Mouse (Mus musculus) forebrain, embryonic 12.5 days (tissue): ENCODE data around the gene Osbpl2. TPM values are rescaled to one million over a fixed set of nuclear protein-coding genes. Genes with fewer than 3 reads are reported as not detected.
A peak's percentile ranks its signal among the peaks of the same experiment; 100 is the strongest.

Experiments
- ATAC-seq: fragments of 200-750 bp; cut with Nextera tagmentation; 2 replicates; pipeline ENCODE4 v1.8.0; 2017; ENCODE audit warnings: moderate TSS enrichment; ENCODE audit not compliant: low FRiP score
- H3K27ac ChIP-seq: fragments of 300-500 bp; sonication (generic); 2 replicates; pipeline ENCODE4 v1.5.1; 2016; ENCODE audit warnings: mild to moderate bottlenecking
- H3K27me3 ChIP-seq: fragments of 300-500 bp; sonication (generic); 2 replicates; pipeline ENCODE4 v1.6.1; 2016; ENCODE audit warnings: mild to moderate bottlenecking
- H3K36me3 ChIP-seq: fragments of 300-500 bp; sonication (generic); replicated peaks from 2 replicates; pipeline ENCODE4 v1.6.1; 2016; ENCODE audit warnings: mild to moderate bottlenecking
- H3K4me1 ChIP-seq: fragments of 300-500 bp; sonication (generic); 2 replicates; pipeline ENCODE4 v1.6.1; 2016
- H3K4me2 ChIP-seq: fragments of 300-500 bp; sonication (generic); 2 replicates; pipeline ENCODE4 v1.6.1; 2016; ENCODE audit warnings: mild to moderate bottlenecking, moderate library complexity
- H3K4me3 ChIP-seq: fragments of 300-500 bp; sonication (generic); replicated peaks from 2 replicates; pipeline ENCODE4 v1.5.1; 2016; ENCODE audit warnings: mild to moderate bottlenecking
- H3K9ac ChIP-seq: fragments of 300-500 bp; sonication (generic); 2 replicates; pipeline ENCODE4 v1.6.1; 2016; ENCODE audit warnings: mild to moderate bottlenecking
- H3K9me3 ChIP-seq: fragments of 300-500 bp; sonication (generic); 2 replicates; pipeline ENCODE4 v1.6.1; 2016
- WGBS: fragments of 180-500 bp; shearing (Covaris S2); methylation state at CpG from one replicate; pipeline ENCODE4 v1.1.7; 2016; 5-methylcytosine and 5-hydroxymethylcytosine counted together
- polyA plus RNA-seq: library from polyadenylated mRNA; unstranded; fragments of >200 nt; fragmentation: Nextera tagmentation; extraction: Ambion mirVana; gene quantifications from 2 replicates; pipeline ENCODE4 v1.2.1, GENCODE M21; 2016

Gene Osbpl2
- polyA plus RNA-seq = 46.2 and 46.9 TPM in 2 replicates

- peak within 1 kb of the TSS; percentile 90 for H3K4me3 ChIP-seq
- ATAC-seq = peak; percentile 97
- H3K27me3 ChIP-seq = no peaks in the 10 kb centered on the region; the same call in 1 of the 2 replicates
- peak within 1 kb of the TSS; percentile 86 for H3K9ac ChIP-seq
- H3K36me3 ChIP-seq = peaks cover 7% of the 10 kb centered on the region; the same call in 1 of the 2 replicates
- H3K27ac ChIP-seq = peak within 1 kb of the TSS; percentile 92
- under 1% methylated on average over 51 of the region's 55 CpGs for WGBS
- peaks cover 60% of the 10 kb centered on the region for H3K4me1 ChIP-seq
- peak within 1 kb of the TSS; percentile 81 for H3K4me2 ChIP-seq
- no peaks in the 10 kb centered on the region for H3K9me3 ChIP-seq
These were observed at the start of gene Osbpl2 for GRCm38 (mm10) chr2:180118661-180119438. Osbpl2 (plus strand) TSS chr2:180119306.

- Histone ChIP-seq H3K4me1 (peaks cover 11% of the 10 kb centered on the region), H3K4me3 (peak overlapping the region; percentile 72), H3K9me3 (no peaks in the 10 kb centered on the region), H3K9ac (peak overlapping the region; percentile 67), H3K36me3 (peaks cover 21% of the 10 kb centered on the region), H3K27ac (peak overlapping the region; percentile 88), H3K27me3 (no peaks in the 10 kb centered on the region), H3K4me2 (peak overlapping the region; percentile 85)
- WGBS = 36% methylated on average over 20 of the region's 20 CpGs
- ATAC-seq = peak; percentile 69
These were observed 49.2 kb upstream of the Osbpl2 start for GRCm38 (mm10) chr2:180069770-180070480.

DNA sequence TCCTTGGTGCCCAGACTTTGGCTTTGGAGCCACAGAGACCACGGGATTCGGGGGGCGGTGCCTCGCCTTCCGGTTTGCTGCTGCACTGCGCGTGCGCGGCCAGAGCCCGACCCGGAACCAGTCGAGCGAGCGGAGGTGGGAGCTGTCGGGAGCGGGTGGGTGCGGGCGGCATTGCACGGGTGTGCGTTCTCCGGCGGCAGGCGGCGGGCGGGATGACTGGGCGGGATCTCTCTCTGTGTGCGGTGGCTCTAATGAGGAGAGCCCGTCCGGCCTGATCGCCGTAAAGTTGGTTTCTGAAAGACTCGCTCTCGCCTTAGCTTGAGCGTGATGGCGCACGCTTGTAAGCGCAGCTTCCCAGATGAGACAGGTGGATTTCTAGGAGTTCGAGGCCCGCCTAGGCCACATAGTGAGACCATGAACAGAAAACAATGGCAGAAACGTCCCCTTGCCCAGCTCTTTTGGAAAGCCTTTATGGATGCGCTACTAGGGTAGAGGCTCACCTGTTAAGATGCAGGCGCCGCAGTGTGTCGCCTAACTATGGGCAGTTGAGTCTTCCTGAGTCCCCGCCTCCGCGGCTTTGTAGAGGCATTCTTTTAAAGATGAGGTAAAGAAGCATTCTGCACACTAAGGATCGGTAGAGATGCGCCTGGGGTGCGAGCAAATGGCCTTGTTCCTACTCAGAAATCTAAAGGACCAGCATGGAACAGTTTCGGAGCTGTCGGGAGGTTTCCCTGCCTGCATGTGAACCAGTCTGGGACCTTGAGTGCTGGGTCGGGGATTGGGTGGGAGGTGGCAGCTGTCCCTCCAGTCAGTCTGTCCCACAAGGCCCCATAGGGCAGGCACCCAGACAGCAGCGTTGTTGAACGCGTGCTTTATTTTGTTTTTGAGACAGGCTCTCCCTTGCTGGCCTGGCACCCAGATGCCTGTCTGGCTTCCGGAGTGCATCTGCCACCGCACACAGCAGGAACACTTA, 48.3 kb upstream of the Osbpl2 start, which contains the start of gene Mtg2:
TSS of gene Mtg2 (plus strand) at position 108 of the 973 bp plus-strand sequence.
- peaks cover 11% of the 10 kb centered on the region for H3K4me1 ChIP-seq
- no peaks in the 10 kb centered on the region for H3K27me3 ChIP-seq
- peak within 1 kb of the TSS; percentile 85 for H3K4me2 ChIP-seq
- H3K9me3 ChIP-seq = no peaks in the 10 kb centered on the region
- 5% methylated on average over 58 of the region's 58 CpGs for WGBS
- peak; percentile 98 for ATAC-seq
- peak within 1 kb of the TSS; percentile 72 for H3K4me3 ChIP-seq
- H3K27ac ChIP-seq = peak within 1 kb of the TSS; percentile 88
- H3K9ac ChIP-seq = peak within 1 kb of the TSS; percentile 67
- H3K36me3 ChIP-seq = peaks cover 12% of the 10 kb centered on the region

- Histone ChIP-seq H3K9ac (no peak overlapping the region), H3K4me1 (peaks cover 11% of the 10 kb centered on the region), H3K36me3 (peaks cover 12% of the 10 kb centered on the region), H3K4me3 (peak overlapping the region; percentile 72; the same call in 1 of the 2 replicates), H3K27me3 (no peaks in the 10 kb centered on the region), H3K4me2 (no peak overlapping the region), H3K27ac (no peak overlapping the region), H3K9me3 (no peaks in the 10 kb centered on the region)
- WGBS = 89% methylated on average over 2 of the region's 2 CpGs
- ATAC-seq = no peak
These were observed 47.4 kb upstream of the Osbpl2 start for GRCm38 (mm10) chr2:180071671-180072070.

- no peak overlapping the region for H3K4me2 ChIP-seq
- no peak for ATAC-seq
- 89% methylated on average over 7 of the region's 7 CpGs for WGBS
- H3K36me3 ChIP-seq = peaks cover 10% of the 10 kb centered on the region
- H3K27ac ChIP-seq = no peak overlapping the region
- no peak overlapping the region for H3K4me3 ChIP-seq
- H3K9ac ChIP-seq = no peak overlapping the region
- H3K4me1 ChIP-seq = peaks cover 11% of the 10 kb centered on the region
- no peaks in the 10 kb centered on the region for H3K27me3 ChIP-seq
- no peaks in the 10 kb centered on the region for H3K9me3 ChIP-seq
These were observed 46.2 kb upstream of the Osbpl2 start for GRCm38 (mm10) chr2:180072886-180073285.

DNA sequence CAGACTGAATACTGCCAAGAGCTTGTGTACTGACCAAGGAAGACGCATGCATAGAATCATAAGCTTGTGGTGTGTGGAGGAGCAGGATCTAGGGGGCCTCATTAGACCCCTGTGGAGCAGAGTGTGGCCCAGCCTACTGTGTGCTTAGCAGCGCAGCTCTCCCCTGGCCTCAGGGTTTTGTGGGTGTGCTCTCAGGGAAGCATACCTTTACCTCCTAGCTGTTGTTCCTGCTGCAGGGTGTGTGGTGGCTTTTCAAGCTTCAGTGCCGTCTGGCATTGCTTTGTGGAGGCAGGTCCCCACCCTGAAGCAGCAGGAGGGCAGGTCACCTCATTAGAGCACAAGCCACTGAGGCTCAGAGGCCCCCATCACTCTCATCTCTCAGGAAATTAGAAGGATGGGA, 41.5 kb upstream of the Osbpl2 start:
- no peak overlapping the region for H3K4me3 ChIP-seq
- no peak overlapping the region for H3K4me2 ChIP-seq
- H3K36me3 ChIP-seq = peaks cover 32% of the 10 kb centered on the region
- H3K4me1 ChIP-seq = no peaks in the 10 kb centered on the region
- H3K27ac ChIP-seq = no peak overlapping the region
- H3K9ac ChIP-seq = no peak overlapping the region
- H3K27me3 ChIP-seq = no peaks in the 10 kb centered on the region
- no peaks in the 10 kb centered on the region for H3K9me3 ChIP-seq
- 67% methylated on average over 3 of the region's 3 CpGs for WGBS
- ATAC-seq = no peak

GRCm38 (mm10) chr2:180080680-180081079, 38.4 kb upstream of the Osbpl2 start:
- ATAC-seq = no peak
- H3K9ac ChIP-seq = no peak overlapping the region
- WGBS = 95% methylated on average over 8 of the region's 8 CpGs
- H3K9me3 ChIP-seq = no peaks in the 10 kb centered on the region
- H3K4me1 ChIP-seq = 0 out of 2 replicates have a peak, but pooled peaks cover 2% of the 10 kb centered on the region
- no peak overlapping the region for H3K4me3 ChIP-seq
- H3K4me2 ChIP-seq = no peak overlapping the region
- H3K27me3 ChIP-seq = no peaks in the 10 kb centered on the region
- no peak overlapping the region for H3K27ac ChIP-seq
- H3K36me3 ChIP-seq = peaks cover 51% of the 10 kb centered on the region

DNA sequence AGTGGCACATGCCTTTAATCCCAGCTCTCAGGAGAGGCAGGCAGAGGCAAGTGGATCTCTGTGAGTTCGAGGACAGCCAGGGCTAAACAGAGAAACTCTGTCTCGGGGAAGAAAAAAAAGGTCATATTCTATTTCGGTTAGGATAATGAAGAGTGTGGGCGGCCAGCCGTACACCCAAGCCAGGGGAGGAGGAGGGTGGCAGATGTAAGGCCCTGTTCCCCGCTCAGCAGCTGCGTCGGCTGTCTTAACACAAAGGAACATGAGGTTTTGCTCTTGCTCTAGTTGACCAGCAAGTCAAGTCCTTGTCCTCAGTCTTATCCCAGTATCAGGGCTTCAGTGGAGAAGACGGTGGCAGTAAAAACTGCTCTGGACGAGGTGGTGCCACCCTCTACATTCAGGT, 36.0 kb upstream of the Osbpl2 start:
- no peak for ATAC-seq
- Histone ChIP-seq H3K9ac (no peak overlapping the region), H3K36me3 (peaks cover 51% of the 10 kb centered on the region), H3K4me2 (no peak overlapping the region), H3K4me1 (peaks cover 2% of the 10 kb centered on the region; the same call in 1 of the 2 replicates), H3K27me3 (no peaks in the 10 kb centered on the region), H3K9me3 (no peaks in the 10 kb centered on the region), H3K27ac (no peak overlapping the region), H3K4me3 (no peak overlapping the region)
- 91% methylated on average over 10 of the region's 10 CpGs for WGBS

- no peak overlapping the region for H3K4me3 ChIP-seq
- no peak overlapping the region for H3K9ac ChIP-seq
- peaks cover 2% of the 10 kb centered on the region; the same call in 1 of the 2 replicates for H3K4me1 ChIP-seq
- no peak overlapping the region for H3K4me2 ChIP-seq
- H3K9me3 ChIP-seq = no peaks in the 10 kb centered on the region
- H3K36me3 ChIP-seq = peaks cover 45% of the 10 kb centered on the region
- no peak overlapping the region for H3K27ac ChIP-seq
- no peaks in the 10 kb centered on the region for H3K27me3 ChIP-seq
- 43% methylated on average over 3 of the region's 3 CpGs for WGBS
- no peak for ATAC-seq
These were observed 34.5 kb upstream of the Osbpl2 start for GRCm38 (mm10) chr2:180084565-180084964.

DNA sequence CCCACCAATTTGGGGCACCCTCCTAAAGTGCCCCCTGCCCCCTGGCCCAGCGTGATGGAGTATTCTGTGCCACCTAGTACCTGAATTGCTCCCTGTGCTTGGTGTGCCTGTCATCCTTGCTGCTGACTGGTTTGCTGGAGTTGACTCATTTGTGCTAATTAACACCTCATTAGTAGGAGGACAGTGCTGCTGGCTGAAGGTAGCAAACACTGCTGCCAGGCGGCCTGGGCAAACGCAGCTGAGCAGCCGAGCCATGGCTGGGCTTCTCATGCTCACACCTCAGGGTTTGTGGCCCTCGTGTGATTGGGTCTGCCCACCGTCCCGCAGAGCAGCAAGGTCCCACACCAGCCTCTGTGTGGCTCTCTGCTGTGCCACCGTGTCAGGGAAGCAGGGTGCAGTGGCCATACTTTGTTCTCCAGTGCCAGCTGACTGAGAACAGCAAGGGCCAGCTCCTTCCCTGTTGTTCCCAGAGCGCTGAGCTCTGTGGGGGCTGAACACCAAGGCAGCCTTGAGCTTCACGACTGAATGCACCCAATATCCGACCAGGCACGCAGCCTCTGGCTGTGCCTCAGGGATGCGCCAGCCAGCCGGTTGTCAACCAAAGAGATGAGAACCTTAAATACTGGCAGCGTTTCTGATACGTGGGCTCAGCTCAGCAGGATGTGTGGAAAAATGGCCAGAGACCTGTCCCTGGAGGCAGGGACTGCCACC, 33.0 kb upstream of the Osbpl2 start:
- H3K4me3 ChIP-seq = no peak overlapping the region
- peak overlapping the region; percentile 37; the same call in 1 of the 2 replicates for H3K27ac ChIP-seq
- peak; percentile 21; the same call in 1 of the 2 replicates for ATAC-seq
- no peaks in the 10 kb centered on the region for H3K27me3 ChIP-seq
- WGBS = 74% methylated on average over 16 of the region's 16 CpGs
- no peak overlapping the region for H3K4me2 ChIP-seq
- no peak overlapping the region for H3K9ac ChIP-seq
- peaks cover 2% of the 10 kb centered on the region; the same call in 1 of the 2 replicates for H3K4me1 ChIP-seq
- H3K9me3 ChIP-seq = no peaks in the 10 kb centered on the region
- H3K36me3 ChIP-seq = peaks cover 39% of the 10 kb centered on the region

GRCm38 (mm10) chr2:180086637-180087027, 32.5 kb upstream of the Osbpl2 start:
- no peak overlapping the region for H3K4me3 ChIP-seq
- peaks cover 35% of the 10 kb centered on the region for H3K36me3 ChIP-seq
- H3K4me2 ChIP-seq = no peak overlapping the region
- H3K9ac ChIP-seq = no peak overlapping the region
- no peaks in the 10 kb centered on the region for H3K9me3 ChIP-seq
- no peak for ATAC-seq
- H3K27ac ChIP-seq = no peak overlapping the region
- H3K4me1 ChIP-seq = peaks cover 2% of the 10 kb centered on the region; the same call in 1 of the 2 replicates
- WGBS = 82% methylated on average over 5 of the region's 5 CpGs
- H3K27me3 ChIP-seq = no peaks in the 10 kb centered on the region
